Mouse (Mus musculus) large intestine, adult 2 months (tissue): ENCODE results near the gene Mrpl47. TPM values are rescaled to one million over a fixed set of nuclear protein-coding genes. Genes with fewer than 3 reads are reported as not detected.
"Not testable (repeated sequence)": the region's sequence is repeated elsewhere in the genome, so short reads cannot be mapped to it uniquely, and the experiment has no call there.

Experiments used
- DNase-seq: peaks from one replicate; pipeline ENCODE4 v3.0.0-alpha.2; 2012; ENCODE audit warnings: low read depth, low spot score
- WGBS: fragments of 180-500 bp; shearing (Covaris S2); methylation state at CpG from one replicate; pipeline ENCODE4 v1.1.7; 2018; 5-methylcytosine and 5-hydroxymethylcytosine counted together
- polyA plus RNA-seq: library from polyadenylated mRNA; depleted of rRNA; stranded (reverse); fragments of >200 nt; gene quantifications from 2 replicates; pipeline ENCODE4 v1.2.3, GENCODE M21; 2012

Gene Mrpl47
- polyA plus RNA-seq, 1 experiment = 3.7 TPM

- peak; percentile 96 for DNase-seq
- under 1% methylated on average over 90 of the region's 90 CpGs for WGBS
Observed at GRCm38 (mm10) chr3:32708368-32709231, 28.8 kb downstream of the Mrpl47 start.

DNA sequence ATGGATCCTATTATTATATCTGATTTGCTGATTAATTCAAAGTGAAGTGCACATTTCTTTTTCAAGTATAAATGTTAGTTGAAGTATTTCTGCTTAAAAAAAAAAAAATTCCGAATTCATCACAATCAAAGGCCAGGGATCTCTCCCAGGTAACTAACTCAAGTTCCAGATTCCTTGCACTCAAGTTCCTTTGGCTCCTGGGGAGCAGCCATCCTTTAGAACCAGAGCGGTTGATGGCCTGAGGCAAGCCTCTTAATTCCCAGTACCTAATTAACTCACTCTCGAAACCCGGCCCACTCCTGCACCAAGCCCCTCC is 29.4 kb downstream of the Mrpl47 start:
- 2% methylated on average over 4 of the region's 4 CpGs for WGBS
- DNase-seq = no peak

- not testable (repeated sequence) for DNase-seq
- 77% methylated on average over 9 of the region's 9 CpGs for WGBS
Observed at GRCm38 (mm10) chr3:32705647-32706348, 31.6 kb downstream of the Mrpl47 start, which contains the start of gene Actl6a. Actl6a (plus strand) TSS chr3:32706298.

GRCm38 (mm10) chr3:32704632-32705031 is 32.8 kb downstream of the Mrpl47 start:
- WGBS = 83% methylated on average over 10 of the region's 10 CpGs
- not testable (repeated sequence) for DNase-seq

GRCm38 (mm10) chr3:32704021-32704420 is 33.4 kb downstream of the Mrpl47 start:
- WGBS = 87% methylated on average over 6 of the region's 6 CpGs
- not testable (repeated sequence) for DNase-seq

DNA sequence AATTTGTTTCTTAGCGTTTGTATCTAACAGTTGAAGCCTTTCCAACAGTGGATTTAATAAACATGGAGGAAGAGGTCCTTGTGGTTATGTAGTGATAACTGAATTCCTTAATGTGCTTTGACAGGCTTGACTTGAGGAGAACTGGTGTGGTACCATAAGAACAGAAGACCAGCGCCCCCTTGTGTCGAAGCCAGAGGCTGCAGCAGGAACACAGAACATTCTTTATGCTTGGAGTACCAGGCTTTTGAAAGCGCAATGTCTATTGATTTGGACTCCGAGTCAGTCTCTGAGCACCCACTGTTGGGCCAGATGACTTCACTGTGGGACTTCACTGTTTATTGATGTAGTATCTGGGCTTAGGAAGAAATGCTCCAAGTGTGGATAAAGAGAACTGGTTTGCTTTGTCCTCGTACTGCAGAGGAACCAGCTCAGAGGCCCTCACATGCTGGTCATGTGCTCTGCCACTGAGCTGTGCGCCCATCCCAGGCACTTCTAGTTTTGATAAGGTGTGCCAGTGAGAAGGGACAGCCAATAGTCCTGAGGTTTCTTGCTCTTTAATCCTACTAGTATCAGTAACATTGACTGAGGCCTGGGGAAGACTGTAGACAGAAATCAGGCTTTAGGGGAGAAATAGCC is 39.1 kb downstream of the Mrpl47 start:
- peak; percentile 39 for DNase-seq
- WGBS = 31% methylated on average over 7 of the region's 7 CpGs

DNA sequence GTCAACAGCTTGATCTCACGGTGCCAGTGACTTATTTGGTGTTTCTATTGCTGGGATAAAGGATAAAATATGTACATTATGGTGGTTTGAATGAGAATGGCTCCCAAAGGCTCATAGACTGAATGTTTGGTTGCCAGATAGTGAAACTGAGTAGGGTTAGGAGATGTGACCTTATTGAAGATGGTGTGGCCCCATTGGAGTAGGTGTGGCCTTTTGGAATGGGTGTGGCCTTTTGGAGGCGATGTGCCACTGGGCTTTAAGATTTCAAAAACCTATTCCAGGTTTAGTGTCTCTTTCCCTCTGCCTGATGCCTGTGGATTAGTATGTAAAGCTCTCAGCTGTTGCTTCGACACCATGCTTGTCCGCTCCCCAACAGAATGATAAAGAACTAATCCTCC is 41.8 kb downstream of the Mrpl47 start:
- no peak for DNase-seq
- 84% methylated on average over 4 of the region's 4 CpGs for WGBS

- DNase-seq = no peak
- 59% methylated on average over 12 of the region's 12 CpGs for WGBS
Observed at GRCm38 (mm10) chr3:32694737-32695582, 42.4 kb downstream of the Mrpl47 start.

GRCm38 (mm10) chr3:32694211-32694610 is 43.2 kb downstream of the Mrpl47 start:
- no peak for DNase-seq
- 55% methylated on average over 5 of the region's 5 CpGs for WGBS

GRCm38 (mm10) chr3:32691841-32692240 is 45.6 kb downstream of the Mrpl47 start:
- DNase-seq = no peak
- WGBS = 63% methylated on average over 5 of the region's 5 CpGs

- DNase-seq = no peak
- 27% methylated on average over 1 of the region's 1 CpGs for WGBS
Observed at GRCm38 (mm10) chr3:32690901-32691300, 46.5 kb downstream of the Mrpl47 start.

DNA sequence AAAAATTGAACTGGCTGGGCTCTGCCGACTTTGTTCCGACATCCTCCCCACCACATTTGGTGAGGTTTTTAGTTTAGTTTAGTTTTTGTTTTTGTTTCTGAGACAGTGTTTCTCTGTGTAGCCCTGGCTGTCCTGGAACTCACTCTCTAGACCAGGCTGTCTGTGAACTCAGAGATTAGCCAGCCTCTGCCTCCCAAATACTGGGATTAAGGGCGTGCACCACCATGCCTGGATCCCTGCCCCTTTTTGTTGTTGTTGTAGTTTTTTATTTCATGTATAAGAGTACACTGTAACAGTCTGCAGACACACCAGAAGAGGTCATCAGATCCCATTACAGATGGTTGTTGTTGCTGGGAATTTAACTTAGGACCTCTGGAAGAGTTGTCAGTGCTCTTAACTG is 47.4 kb downstream of the Mrpl47 start:
- DNase-seq = no peak
- 57% methylated on average over 3 of the region's 3 CpGs for WGBS

DNA sequence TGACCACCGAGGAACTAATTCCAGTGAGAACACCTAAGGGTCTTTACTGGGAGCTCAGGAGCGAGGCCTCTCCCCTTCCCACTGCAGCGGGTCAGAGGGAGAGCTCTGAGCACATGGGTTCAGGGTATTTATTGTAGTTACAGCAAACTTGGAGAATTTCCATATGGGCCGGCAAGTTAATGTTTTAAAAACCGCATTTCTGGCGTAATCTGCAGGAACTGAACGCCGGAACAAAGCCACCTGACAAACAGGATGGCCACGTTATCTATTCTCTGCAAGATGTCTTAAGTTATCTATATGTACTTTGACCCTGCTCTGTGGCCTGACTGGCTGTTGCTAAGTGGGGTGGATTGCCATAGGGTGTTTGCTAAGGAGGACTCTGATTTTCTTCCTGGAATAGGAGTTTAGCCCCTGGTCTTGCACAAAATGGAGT is 47.8 kb downstream of the Mrpl47 start:
- DNase-seq = no peak
- WGBS = 25% methylated on average over 9 of the region's 9 CpGs

- 71% methylated on average over 4 of the region's 4 CpGs for WGBS
- no peak for DNase-seq
Observed at GRCm38 (mm10) chr3:32687156-32687555, 50.2 kb downstream of the Mrpl47 start.

- no peak for DNase-seq
- WGBS = 69% methylated on average over 1 of the region's 1 CpGs
Observed at GRCm38 (mm10) chr3:32686537-32686936, 50.9 kb downstream of the Mrpl47 start.

DNA sequence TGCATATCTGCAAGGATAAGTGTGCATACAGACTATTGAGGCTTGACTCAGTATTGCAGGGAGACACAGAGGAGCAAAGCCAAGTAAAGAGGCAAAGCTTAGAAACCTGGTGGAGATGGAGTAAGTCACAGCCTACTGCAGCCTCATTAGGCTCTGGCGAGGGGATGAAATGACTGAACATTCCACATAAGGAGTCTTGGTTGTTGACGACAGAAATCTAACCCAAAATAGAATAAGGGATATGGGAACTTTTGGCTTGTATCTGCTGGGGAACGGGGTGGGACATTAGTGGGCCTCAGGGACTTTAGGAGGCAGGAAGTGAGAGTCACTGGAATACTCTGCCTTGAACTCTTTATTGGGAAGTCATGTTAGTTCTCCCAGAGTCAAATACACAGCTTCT is 52.8 kb downstream of the Mrpl47 start:
- DNase-seq = no peak
- WGBS = 73% methylated on average over 3 of the region's 3 CpGs

DNA sequence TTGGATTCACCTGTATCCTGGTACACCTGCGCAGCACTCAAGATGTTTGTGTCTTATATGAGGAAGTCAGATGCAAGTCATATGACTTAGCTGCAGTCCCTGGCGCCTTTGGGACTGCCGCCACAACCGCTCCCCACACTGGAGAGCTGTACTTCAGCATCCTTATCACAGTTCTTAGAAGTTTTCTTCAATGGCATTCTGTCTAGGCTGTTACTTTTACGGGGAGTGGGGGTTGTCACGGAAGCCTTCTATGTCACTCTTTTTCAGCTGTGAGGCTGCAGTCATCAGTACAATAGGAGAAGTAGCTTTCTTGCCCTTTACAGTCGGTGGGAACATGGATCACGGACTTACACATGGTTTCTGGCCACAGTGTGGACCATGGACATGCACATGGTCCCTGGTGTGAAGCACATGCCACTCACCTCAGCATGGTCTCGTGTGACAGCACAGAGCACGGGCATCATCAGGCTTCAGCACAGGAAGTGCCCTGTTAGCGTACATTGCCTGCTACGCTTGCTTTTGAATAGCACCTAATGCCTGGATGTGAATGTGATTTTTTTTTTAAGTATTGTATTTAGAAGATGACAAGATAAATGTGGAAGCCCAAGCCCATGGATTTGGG is 54.4 kb downstream of the Mrpl47 start:
- no peak for DNase-seq
- 76% methylated on average over 11 of the region's 12 CpGs for WGBS

DNA sequence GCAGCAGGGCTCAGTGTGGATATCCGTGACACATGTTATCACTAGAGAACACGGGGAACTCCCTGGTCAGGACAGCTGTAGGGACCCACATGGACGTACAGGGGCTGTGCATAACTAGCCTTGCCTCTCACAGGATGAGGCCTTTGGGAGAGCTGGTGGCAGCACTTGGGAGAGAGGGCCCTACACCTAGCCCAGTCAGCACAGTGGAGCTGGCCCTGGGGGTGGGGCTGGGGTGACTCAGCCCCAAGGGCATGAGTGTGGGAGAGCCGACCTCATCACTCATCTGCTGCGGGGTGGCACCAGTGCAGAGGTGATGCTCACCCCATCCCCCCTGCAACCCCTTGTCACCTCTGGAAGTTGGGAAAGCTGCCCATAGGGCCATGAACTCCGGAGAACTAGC is 61.0 kb downstream of the Mrpl47 start:
- 75% methylated on average over 6 of the region's 6 CpGs for WGBS
- no peak for DNase-seq
